Mouse (Mus musculus): ENCODE results near the gene E2f4.

GRCm38 (mm10) chr8:105292471-105292870 lies 5.0 kb upstream of the E2f4 start:
- no peak for TF ChIP-seq CTCF (IDR thresholded peaks at IDR 0.05; ENCODE audit: insufficient read depth, low read length)
- TF ChIP-seq POLR2A (IDR thresholded peaks at IDR 0.05; ENCODE audit: borderline replicate concordance, extremely low read depth, low read depth, low read length): no peak
